ENCODE assay signal across 22 mouse cellular contexts in the genomic region with DNA sequence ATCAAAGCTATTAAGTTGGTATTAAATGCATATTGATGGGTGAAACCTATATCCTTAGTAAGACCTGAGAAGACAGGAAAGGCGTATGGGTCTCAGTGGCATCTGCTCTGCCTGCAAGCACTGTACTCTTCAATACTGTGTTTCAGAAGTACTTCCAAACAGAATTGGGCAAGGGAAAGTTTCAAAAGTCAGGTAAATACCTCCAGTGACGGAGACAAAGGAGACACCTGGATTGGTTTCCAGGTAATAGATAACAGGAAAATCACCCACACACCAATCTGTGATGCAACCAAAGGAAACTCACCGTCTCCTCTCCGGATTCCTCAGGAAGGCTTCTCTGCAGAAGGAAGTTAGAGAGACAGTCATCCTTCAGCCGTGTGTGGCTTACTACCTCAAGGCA. TPM values are rescaled to one million over a fixed set of nuclear protein-coding genes. Genes with fewer than 3 reads are reported as not detected.
"Had no signal": no experiment of that assay in that cellular context is flagged by ENCODE, and none has a peak within 500 bp of the region (broad histone marks: within the 10 kb centered on the region; RNA-seq: fewer than 3 reads in every experiment).

No protein-coding gene starts in this region.

- DNase-seq: kidney, adult 18-20 months; kidney, adult 9 months; kidney, postnatal 25 days; layer of hippocampus, adult 9-11 months; lung, adult 2 months; lung, postnatal 14 days; lung, postnatal 4 days; midbrain, embryonic 14.5 days; right cerebral cortex, postnatal 4 days; thymus, adult 2 months; thymus, postnatal 25 days had no signal

- H3K4me2 ChIP-seq: midbrain, embryonic 11.5 days; neural tube, embryonic 12.5 days; neural tube, embryonic 15.5 days had no signal

- H3K4me1 ChIP-seq: neural tube, embryonic 12.5 days; neural tube, embryonic 15.5 days had no signal

- H3K27ac ChIP-seq: hindbrain, postnatal 0 days; layer of hippocampus, adult 2 months; left cerebral cortex, adult 2 months; neural tube, embryonic 12.5 days; neural tube, embryonic 15.5 days; stomach, postnatal 0 days had no signal

- ATAC-seq: hindbrain, postnatal 0 days; inflammation-experienced regulatory T-cells, adult 6 months; intestine, embryonic 16.5 days had no signal

- H3K9ac ChIP-seq: neural tube, embryonic 12.5 days; neural tube, embryonic 15.5 days had no signal

- H3K9me3 ChIP-seq: neural tube, embryonic 12.5 days; neural tube, embryonic 15.5 days had no signal

- H3K36me3 ChIP-seq: neural tube, embryonic 12.5 days; neural tube, embryonic 15.5 days had no signal

- H3K4me3 ChIP-seq: layer of hippocampus, adult 2 months; left cerebral cortex, adult 2 months; neural tube, embryonic 12.5 days; neural tube, embryonic 15.5 days had no signal

- H3K27me3 ChIP-seq: neural tube, embryonic 12.5 days; neural tube, embryonic 15.5 days had no signal

RNA-seq across cellular contexts. Expression of gene Itih2, which starts 3.7 kb away (rescaled TPM):
- total RNA-seq: megakaryocyte progenitor cell, adult 5-6 weeks; megakaryocyte-erythroid progenitor cell, adult 5-6 weeks had no signal
- polyA plus RNA-seq: inflammation-experienced regulatory T-cells, adult 6 months had no signal
